Mouse (Mus musculus): ENCODE data around the gene Prss28. TPM values are rescaled to one million over a fixed set of nuclear protein-coding genes. Genes with fewer than 3 reads are reported as not detected.
A peak's percentile ranks its signal among the peaks of the same experiment; 100 is the strongest.

Prss28 gene
- polyA plus RNA-seq, 1 experiment, result not detected

GRCm38 (mm10) chr17:25288842-25289241 lies 19.6 kb upstream of the Prss28 start:
- peak; percentile 68 for DNase-seq (ENCODE audit: low read depth)
- TF ChIP-seq CTCF (IDR thresholded peaks at IDR 0.05; ENCODE audit: borderline replicate concordance, extremely low read depth, insufficient read depth, insufficient read length) (peak; percentile 80), POLR2A (IDR thresholded peaks at IDR 0.05; ENCODE audit: borderline replicate concordance, extremely low read depth, insufficient read depth, insufficient read length, poor library complexity, severe bottlenecking) (no peak)

GRCm38 (mm10) chr17:25290411-25290810 lies 18.0 kb upstream of the Prss28 start:
- DNase-seq (ENCODE audit: low read depth), result no peak
- TF ChIP-seq POLR2A (IDR thresholded peaks at IDR 0.05; ENCODE audit: borderline replicate concordance, extremely low read depth, insufficient read depth, insufficient read length, poor library complexity, severe bottlenecking), result no peak
- no peak for TF ChIP-seq CTCF (IDR thresholded peaks at IDR 0.05; ENCODE audit: borderline replicate concordance, extremely low read depth, insufficient read depth, insufficient read length)

- no peak for DNase-seq (ENCODE audit: low read depth)
- no peak for TF ChIP-seq POLR2A (IDR thresholded peaks at IDR 0.05; ENCODE audit: borderline replicate concordance, extremely low read depth, insufficient read depth, insufficient read length, poor library complexity, severe bottlenecking)
- TF ChIP-seq CTCF (IDR thresholded peaks at IDR 0.05; ENCODE audit: borderline replicate concordance, extremely low read depth, insufficient read depth, insufficient read length), result no peak
Observed at GRCm38 (mm10) chr17:25293495-25293894, 15.0 kb upstream of the Prss28 start.

GRCm38 (mm10) chr17:25294111-25294510 lies 14.3 kb upstream of the Prss28 start:
- no peak for DNase-seq (ENCODE audit: low read depth)
- TF ChIP-seq CTCF (IDR thresholded peaks at IDR 0.05; ENCODE audit: borderline replicate concordance, extremely low read depth, insufficient read depth, insufficient read length), result no peak
- no peak for TF ChIP-seq POLR2A (IDR thresholded peaks at IDR 0.05; ENCODE audit: borderline replicate concordance, extremely low read depth, insufficient read depth, insufficient read length, poor library complexity, severe bottlenecking)

GRCm38 (mm10) chr17:25298094-25298493 lies 10.4 kb upstream of the Prss28 start, which contains the start of gene Prss34:
Gene Prss34 (plus strand): TSS chr17:25298394.
- DNase-seq (ENCODE audit: low read depth), result no peak
- no peak for TF ChIP-seq CTCF (IDR thresholded peaks at IDR 0.05; ENCODE audit: borderline replicate concordance, extremely low read depth, insufficient read depth, insufficient read length)
- TF ChIP-seq POLR2A (IDR thresholded peaks at IDR 0.05; ENCODE audit: borderline replicate concordance, extremely low read depth, insufficient read depth, insufficient read length, poor library complexity, severe bottlenecking), result no peak

- DNase-seq (ENCODE audit: low read depth), result no peak
- TF ChIP-seq POLR2A (IDR thresholded peaks at IDR 0.05; ENCODE audit: borderline replicate concordance, extremely low read depth, insufficient read depth, insufficient read length, poor library complexity, severe bottlenecking) (no peak), CTCF (IDR thresholded peaks at IDR 0.05; ENCODE audit: borderline replicate concordance, extremely low read depth, insufficient read depth, insufficient read length) (no peak)
Observed at GRCm38 (mm10) chr17:25318354-25318753, 9.9 kb downstream of the Prss28 start, which contains the start of gene Prss29. Gene Prss29 (plus strand): TSS chr17:25318654.

- DNase-seq (ENCODE audit: low read depth), result no peak
Observed at GRCm38 (mm10) chr17:25320819-25321218, 12.4 kb downstream of the Prss28 start.

GRCm38 (mm10) chr17:25322930-25323329 lies 14.5 kb downstream of the Prss28 start:
- TF ChIP-seq POLR2A (IDR thresholded peaks at IDR 0.05; ENCODE audit: borderline replicate concordance, extremely low read depth, insufficient read depth, insufficient read length, poor library complexity, severe bottlenecking) (no peak), CTCF (IDR thresholded peaks at IDR 0.05; ENCODE audit: borderline replicate concordance, extremely low read depth, insufficient read depth, insufficient read length) (no peak)
- no peak for DNase-seq (ENCODE audit: low read depth)

More at GRCm38 (mm10) chr17:25320819-25321218, 12.4 kb downstream of the Prss28 start:
- no peak for TF ChIP-seq POLR2A (IDR thresholded peaks at IDR 0.05; ENCODE audit: borderline replicate concordance, extremely low read depth, insufficient read depth, insufficient read length, poor library complexity, severe bottlenecking)
- no peak for TF ChIP-seq CTCF (IDR thresholded peaks at IDR 0.05; ENCODE audit: borderline replicate concordance, extremely low read depth, insufficient read depth, insufficient read length)

GRCm38 (mm10) chr17:25332321-25332720 lies 23.9 kb downstream of the Prss28 start:
- no peak for DNase-seq (ENCODE audit: low read depth)
- TF ChIP-seq POLR2A (IDR thresholded peaks at IDR 0.05; ENCODE audit: borderline replicate concordance, extremely low read depth, insufficient read depth, insufficient read length, poor library complexity, severe bottlenecking) (no peak), CTCF (IDR thresholded peaks at IDR 0.05; ENCODE audit: borderline replicate concordance, extremely low read depth, insufficient read depth, insufficient read length) (no peak)

GRCm38 (mm10) chr17:25333943-25334342 lies 25.5 kb downstream of the Prss28 start:
- TF ChIP-seq POLR2A (IDR thresholded peaks at IDR 0.05; ENCODE audit: borderline replicate concordance, extremely low read depth, insufficient read depth, insufficient read length, poor library complexity, severe bottlenecking) (no peak), CTCF (IDR thresholded peaks at IDR 0.05; ENCODE audit: borderline replicate concordance, extremely low read depth, insufficient read depth, insufficient read length) (peak; percentile 98)
- peak; percentile 86 for DNase-seq (ENCODE audit: low read depth)

- no peak for TF ChIP-seq CTCF (IDR thresholded peaks at IDR 0.05; ENCODE audit: borderline replicate concordance, extremely low read depth, insufficient read depth, insufficient read length)
- no peak for TF ChIP-seq POLR2A (IDR thresholded peaks at IDR 0.05; ENCODE audit: borderline replicate concordance, extremely low read depth, insufficient read depth, insufficient read length, poor library complexity, severe bottlenecking)
- DNase-seq (ENCODE audit: low read depth), result no peak
Observed at GRCm38 (mm10) chr17:25338218-25338617, 29.8 kb downstream of the Prss28 start.

GRCm38 (mm10) chr17:25340003-25340402 lies 31.6 kb downstream of the Prss28 start:
- TF ChIP-seq CTCF (IDR thresholded peaks at IDR 0.05; ENCODE audit: borderline replicate concordance, extremely low read depth, insufficient read depth, insufficient read length) (no peak), POLR2A (IDR thresholded peaks at IDR 0.05; ENCODE audit: borderline replicate concordance, extremely low read depth, insufficient read depth, insufficient read length, poor library complexity, severe bottlenecking) (no peak)
- no peak for DNase-seq (ENCODE audit: low read depth)

Measured in brain, embryonic 14.5 days (tissue).